ENCODE assay signal across 23 mouse cellular contexts in genomic region chr2:50405932-50406331, GRCm38 (mm10).
DNase-seq lines count a peak whose midpoint lies in the region; ATAC-seq lines count a peak whose summit lies in the region.
"Had no signal": no experiment of that assay in that cellular context is flagged by ENCODE, and none has a peak within 500 bp of the region (broad histone marks: within the 10 kb centered on the region; RNA-seq: fewer than 3 reads in every experiment).

No protein-coding gene starts in this region.

- no peak overlapping the region for H3K4me3 ChIP-seq in forebrain, embryonic 14.5 days (ENCODE audit: low read depth, low read length)
- no peak overlapping the region for H3K4me3 ChIP-seq in forebrain, embryonic 10.5 days
- no peak overlapping the region for H3K4me3 ChIP-seq in midbrain, embryonic 11.5 days (ENCODE audit: low read depth, low read length)
- no peak overlapping the region for H3K4me3 ChIP-seq in midbrain, embryonic 13.5 days (replicated peaks)
- H3K4me3 ChIP-seq in forebrain, embryonic 16.5 days (replicated peaks; ENCODE audit: low read length), result no peak overlapping the region
- H3K4me3 ChIP-seq: hindbrain, embryonic 15.5 days; intestine, embryonic 15.5 days; layer of hippocampus, adult 2 months; limb, embryonic 13.5 days had no signal

- H3K27me3 ChIP-seq in forebrain, embryonic 14.5 days (replicated peaks; ENCODE audit: control insufficient read depth, insufficient read depth, low read length), result no peaks in the 10 kb centered on the region
- no peaks in the 10 kb centered on the region for H3K27me3 ChIP-seq in forebrain, embryonic 10.5 days (ENCODE audit: poor library complexity, severe bottlenecking)
- H3K27me3 ChIP-seq in midbrain, embryonic 11.5 days (ENCODE audit: control insufficient read depth, insufficient read depth, low read length), result no peaks in the 10 kb centered on the region
- H3K27me3 ChIP-seq in midbrain, embryonic 13.5 days, result no peaks in the 10 kb centered on the region
- no peaks in the 10 kb centered on the region for H3K27me3 ChIP-seq in forebrain, embryonic 16.5 days (replicated peaks; ENCODE audit: control insufficient read depth, insufficient read depth, low read length)
- H3K27me3 ChIP-seq: CH12.LX; hindbrain, embryonic 15.5 days; intestine, embryonic 15.5 days; limb, embryonic 13.5 days had no signal

- H3K4me1 ChIP-seq in forebrain, embryonic 14.5 days (ENCODE audit: control insufficient read depth, insufficient read depth, low read length), result peaks cover 4% of the 10 kb centered on the region; the same call in 1 of the 2 replicates
- H3K4me1 ChIP-seq in forebrain, embryonic 10.5 days, result 0 out of 2 replicates have a peak, but pooled peaks cover 3% of the 10 kb centered on the region
- no peaks in the 10 kb centered on the region for H3K4me1 ChIP-seq in midbrain, embryonic 11.5 days (ENCODE audit: control insufficient read depth, insufficient read depth, low read length)
- H3K4me1 ChIP-seq in midbrain, embryonic 13.5 days (replicated peaks), result 0 out of 2 replicates have a peak, but pooled peaks cover 3% of the 10 kb centered on the region
- peaks cover 2% of the 10 kb centered on the region; the same call in 1 of the 2 replicates for H3K4me1 ChIP-seq in forebrain, embryonic 16.5 days (replicated peaks; ENCODE audit: control insufficient read depth, insufficient read depth, low read length)
- H3K4me1 ChIP-seq: hindbrain, embryonic 15.5 days; intestine, embryonic 15.5 days; limb, embryonic 13.5 days had no signal

- H3K27ac ChIP-seq in forebrain, embryonic 14.5 days (ENCODE audit: low read depth, low read length), result peak overlapping the region; percentile 18; the same call in 1 of the 2 replicates
- H3K27ac ChIP-seq in forebrain, embryonic 10.5 days, result no peak overlapping the region
- no peak overlapping the region for H3K27ac ChIP-seq in midbrain, embryonic 11.5 days (ENCODE audit: low read depth, low read length)
- H3K27ac ChIP-seq in midbrain, embryonic 13.5 days, result no peak overlapping the region
- H3K27ac ChIP-seq in forebrain, embryonic 16.5 days (ENCODE audit: low read length), result no peak overlapping the region
- H3K27ac ChIP-seq: hindbrain, embryonic 15.5 days; intestine, embryonic 15.5 days; layer of hippocampus, adult 2 months; limb, embryonic 13.5 days; liver, embryonic 14.5 days had no signal

- DNase-seq in forebrain, embryonic 14.5 days (ENCODE audit: low spot score), result peak; percentile 49
- DNase-seq in forebrain, embryonic 10.5 days (ENCODE audit: extremely low spot score, low spot score), result no peak
- DNase-seq in midbrain, embryonic 11.5 days (ENCODE audit: low spot score, missing footprints), result peak; percentile 78
- DNase-seq in retina, postnatal 1 day, result peak; percentile 76
- no peak for DNase-seq in right cerebral cortex, adult 18-20 months
- no peak for DNase-seq in right cerebral cortex, postnatal 25 days
- DNase-seq: adrenal gland, adult 2 months; B cell, adult 2 months; cerebellum, adult 11-12 months; kidney, postnatal 25 days; layer of hippocampus, postnatal 36 days; lung, embryonic 14.5 days; thymus, adult 18-20 months; thymus, postnatal 36 days had no signal

- 29% methylated on average over 4 of the region's 4 CpGs for WGBS in forebrain, embryonic 14.5 days
- 67% methylated on average over 4 of the region's 4 CpGs for WGBS in forebrain, embryonic 10.5 days
- WGBS in midbrain, embryonic 11.5 days, result 48% methylated on average over 4 of the region's 4 CpGs
- WGBS in midbrain, embryonic 13.5 days, result 40% methylated on average over 4 of the region's 4 CpGs
- WGBS in forebrain, embryonic 16.5 days, result 25% methylated on average over 4 of the region's 4 CpGs

- no peak overlapping the region for H3K4me2 ChIP-seq in forebrain, embryonic 14.5 days (ENCODE audit: low read length)
- H3K4me2 ChIP-seq in midbrain, embryonic 11.5 days, result no peak overlapping the region
- no peak overlapping the region for H3K4me2 ChIP-seq in midbrain, embryonic 13.5 days (replicated peaks)
- no peak overlapping the region for H3K4me2 ChIP-seq in forebrain, embryonic 16.5 days (ENCODE audit: low read length)
- H3K4me2 ChIP-seq: hindbrain, embryonic 15.5 days; intestine, embryonic 15.5 days; limb, embryonic 13.5 days; lung, embryonic 14.5 days had no signal

- H3K36me3 ChIP-seq in forebrain, embryonic 14.5 days (ENCODE audit: control insufficient read depth, insufficient read depth, low read length), result no peaks in the 10 kb centered on the region
- H3K36me3 ChIP-seq in forebrain, embryonic 10.5 days (replicated peaks), result no peaks in the 10 kb centered on the region
- H3K36me3 ChIP-seq in midbrain, embryonic 11.5 days (ENCODE audit: control insufficient read depth, insufficient read depth, low read length), result no peaks in the 10 kb centered on the region
- H3K36me3 ChIP-seq in midbrain, embryonic 13.5 days, result no peaks in the 10 kb centered on the region
- H3K36me3 ChIP-seq in forebrain, embryonic 16.5 days (ENCODE audit: control insufficient read depth, insufficient read depth), result no peaks in the 10 kb centered on the region
- H3K36me3 ChIP-seq: G1E; hindbrain, embryonic 15.5 days; intestine, embryonic 15.5 days; limb, embryonic 13.5 days had no signal

- H3K9ac ChIP-seq in forebrain, embryonic 14.5 days (ENCODE audit: low read length), result no peak overlapping the region
- H3K9ac ChIP-seq in midbrain, embryonic 11.5 days (ENCODE audit: low read length), result no peak overlapping the region
- H3K9ac ChIP-seq in midbrain, embryonic 13.5 days (replicated peaks), result no peak overlapping the region
- H3K9ac ChIP-seq in forebrain, embryonic 16.5 days (replicated peaks; ENCODE audit: low read depth, low read length), result no peak overlapping the region
- H3K9ac ChIP-seq: hindbrain, embryonic 15.5 days; intestine, embryonic 15.5 days; limb, embryonic 13.5 days; liver, embryonic 14.5 days; lung, embryonic 14.5 days had no signal

- peak; percentile 65 for ATAC-seq in forebrain, embryonic 14.5 days
- no peak for ATAC-seq in midbrain, embryonic 11.5 days (ENCODE audit: low FRiP score)
- ATAC-seq in midbrain, embryonic 13.5 days, result no peak
- peak; percentile 67 for ATAC-seq in forebrain, embryonic 16.5 days
- ATAC-seq: intestine, embryonic 15.5 days had no signal

- H3K9me3 ChIP-seq in forebrain, embryonic 14.5 days (replicated peaks; ENCODE audit: control insufficient read depth, low read length), result no peaks in the 10 kb centered on the region
- no peaks in the 10 kb centered on the region for H3K9me3 ChIP-seq in forebrain, embryonic 10.5 days
- H3K9me3 ChIP-seq in midbrain, embryonic 11.5 days (ENCODE audit: control insufficient read depth, low read length), result no peaks in the 10 kb centered on the region
- H3K9me3 ChIP-seq in midbrain, embryonic 13.5 days, result no peaks in the 10 kb centered on the region
- no peaks in the 10 kb centered on the region for H3K9me3 ChIP-seq in forebrain, embryonic 16.5 days (ENCODE audit: control insufficient read depth, low read length)
- H3K9me3 ChIP-seq: hindbrain, embryonic 15.5 days; intestine, embryonic 15.5 days; limb, embryonic 13.5 days had no signal

Comparison
In these comparisons a context has a peak if more than half of its experiments do, and no peak if none do; other contexts are left out.
1. DNase-seq: peak in forebrain, embryonic 14.5 days (single experiment), midbrain, embryonic 11.5 days (single experiment) and retina, postnatal 1 day (single experiment); none in forebrain, embryonic 10.5 days (single experiment), right cerebral cortex, adult 18-20 months (single experiment) and right cerebral cortex, postnatal 25 days (single experiment).
2. ATAC-seq: peak in forebrain, embryonic 14.5 days (single experiment) and forebrain, embryonic 16.5 days (single experiment); none in midbrain, embryonic 11.5 days (single experiment) and midbrain, embryonic 13.5 days (single experiment).